Mouse (Mus musculus): ENCODE measurements around the gene Gm15114.
"Not testable (repeated sequence)": the region's sequence is repeated elsewhere in the genome, so short reads cannot be mapped to it uniquely, and the experiment has no call there.

The Gm15114 gene

DNA sequence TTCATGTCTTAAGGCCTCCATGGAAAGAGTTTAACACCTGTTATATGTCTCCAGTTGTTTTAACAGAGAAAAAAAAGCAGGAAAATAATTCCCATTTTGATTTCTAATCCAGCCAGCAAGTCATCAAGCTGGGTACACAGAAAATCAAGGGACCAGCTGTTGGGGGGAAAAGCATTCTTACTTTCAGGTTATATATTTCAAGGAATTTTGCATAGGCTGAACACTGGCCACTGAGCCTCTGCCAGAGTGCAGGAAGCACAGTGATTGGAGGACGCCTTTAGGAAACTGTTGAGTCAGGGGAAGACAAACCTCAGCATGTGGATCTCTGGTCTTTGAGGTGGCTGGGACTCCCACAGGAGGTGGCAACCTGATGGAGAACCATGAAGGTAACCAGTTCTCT is at the start of gene Gm15114:
TSS of gene Gm15114 (plus strand) at position 301 of the 400 bp plus-strand sequence.
- DNase-seq (ENCODE audit: low spot score): not testable (repeated sequence)

Measured in left cerebral cortex, adult 11 months (tissue).